Mouse (Mus musculus) heart, adult 2 months (tissue): ENCODE results near the gene Cutal. TPM values are rescaled to one million over a fixed set of nuclear protein-coding genes. Genes with fewer than 3 reads are reported as not detected.

ENCODE experiments used
- DNase-seq, 2 experiments: peaks; one replicate each; pipeline ENCODE4 v3.0.0; 2021
- H3K27ac ChIP-seq: fragments of 200-600 bp; 2 replicates; pipeline ENCODE4 v1.8.1; 2022
- H3K27me3 ChIP-seq: fragments of 200-500 bp; 2 replicates; pipeline ENCODE4 v1.6.1; 2012; ENCODE audit warnings: mild to moderate bottlenecking, low read length, inconsistent platforms, mixed read lengths; ENCODE audit not compliant: control insufficient read depth, insufficient read depth
- H3K36me3 ChIP-seq: fragments of 200-500 bp; 2 replicates; pipeline ENCODE4 v1.6.1; 2012; ENCODE audit warnings: low read length, inconsistent platforms; ENCODE audit not compliant: control insufficient read depth, insufficient read depth
- H3K4me1 ChIP-seq: fragments of 200-500 bp; 2 replicates; pipeline ENCODE4 v1.6.1; 2011; ENCODE audit warnings: low read length; ENCODE audit not compliant: control insufficient read depth, insufficient read depth
- H3K4me3 ChIP-seq: fragments of 200-600 bp; 2 replicates; pipeline ENCODE4 v1.8.1; 2022
- H3K79me2 ChIP-seq: fragments of 200-500 bp; replicated peaks from 2 replicates; pipeline ENCODE4 v1.6.1; 2012; ENCODE audit warnings: mild to moderate bottlenecking, inconsistent platforms, low read length, moderate library complexity, mixed read lengths; ENCODE audit not compliant: control insufficient read depth, insufficient read depth
- H3K9ac ChIP-seq: fragments of 200-500 bp; 2 replicates; pipeline ENCODE4 v1.6.1; 2012; ENCODE audit warnings: low read depth, mild to moderate bottlenecking, control low read depth, inconsistent platforms, low read length, mixed read lengths
- CTCF ChIP-seq: fragments of 200-600 bp; IDR thresholded peaks from 2 replicates; pipeline ENCODE4 v1.8.1; 2022; ENCODE audit warnings: antibody characterized with exemption, mild to moderate bottlenecking, moderate library complexity
- EP300 ChIP-seq: fragments of 200-500 bp; IDR thresholded peaks from 2 replicates; pipeline ENCODE4 v1.6.1; 2011; ENCODE audit warnings: low read depth, low read length, control low read depth; ENCODE audit not compliant: insufficient read depth
- POLR2A ChIP-seq: fragments of 200-500 bp; IDR thresholded peaks from 2 replicates; pipeline ENCODE4 v1.6.1; 2011; ENCODE audit warnings: mild to moderate bottlenecking, low read depth, low read length, control low read depth; ENCODE audit not compliant: insufficient read depth
- WGBS: fragments of 180-500 bp; shearing (Covaris S2); methylation state at CpG from one replicate; pipeline ENCODE4 v1.1.7; 2018; 5-methylcytosine and 5-hydroxymethylcytosine counted together
- intact Hi-C: fragments of 180-260 bp; cut with DNase I; formaldehyde crosslinking; loops from one replicate; pipeline ENCODE4 v1.15.1; 2025
- polyA plus RNA-seq: library from polyadenylated mRNA; depleted of rRNA; stranded (reverse); fragments of >200 nt; gene quantifications from 2 replicates; pipeline ENCODE4 v1.2.3, GENCODE M21; 2012
- total RNA-seq, 2 experiments: library from RNA; stranded (reverse); gene quantifications; 2 replicates each; pipeline ENCODE4 v1.2.3; 2021

Gene Cutal
- total and polyA plus RNA-seq, 3 experiments, result 0.37 to 1.7 (median 0.61) TPM

GRCm38 (mm10) chr2:34855265-34855664 lies 18.9 kb upstream of the Cutal start:
- WGBS, result 91% methylated on average over 4 of the region's 4 CpGs
- DNase-seq, result no peak
- Histone ChIP-seq H3K27ac (no peak overlapping the region), H3K4me3 (no peak overlapping the region), H3K36me3 (peaks cover 1% of the 10 kb centered on the region), H3K4me1 (no peaks in the 10 kb centered on the region), H3K9ac (no peak overlapping the region), H3K27me3 (no peaks in the 10 kb centered on the region), H3K79me2 (no peaks in the 10 kb centered on the region)
- TF ChIP-seq POLR2A (no peak), CTCF (peak; percentile 38)
- intact Hi-C loops, result no loop called here

GRCm38 (mm10) chr2:34857728-34858127 lies 16.5 kb upstream of the Cutal start:
- H3K4me3 ChIP-seq, result no peak overlapping the region
- TF ChIP-seq EP300 (no peak), CTCF (no peak), POLR2A (no peak)
- H3K27me3 ChIP-seq, result no peaks in the 10 kb centered on the region
- H3K27ac ChIP-seq, result no peak overlapping the region
- intact Hi-C loops, result no loop called here
- 77% methylated on average over 8 of the region's 8 CpGs for WGBS
- DNase-seq, result no peak
- peaks cover 1% of the 10 kb centered on the region for H3K36me3 ChIP-seq
- H3K9ac ChIP-seq, result no peak overlapping the region
- no peaks in the 10 kb centered on the region for H3K4me1 ChIP-seq
- H3K79me2 ChIP-seq, result no peaks in the 10 kb centered on the region

GRCm38 (mm10) chr2:34869680-34870079 lies 4.5 kb upstream of the Cutal start:
- Histone ChIP-seq H3K36me3 (peaks cover 9% of the 10 kb centered on the region; the same call in 1 of the 2 replicates), H3K27ac (no peak overlapping the region), H3K9ac (peak overlapping the region; percentile 51), H3K4me1 (peaks cover 5% of the 10 kb centered on the region), H3K4me3 (peak overlapping the region; percentile 70), H3K79me2 (peaks cover 2% of the 10 kb centered on the region; the same call in 1 of the 2 replicates), H3K27me3 (0 out of 2 replicates have a peak, but pooled peaks cover 2% of the 10 kb centered on the region)
- 31% methylated on average over 5 of the region's 5 CpGs for WGBS
- intact Hi-C loops, result loop anchor here (2.0 to 5.0 kb wide), 4 partner anchors 35 to 103 kb away; partner anchors contain the start of gene Fbxw2
- no peak for TF ChIP-seq EP300
- no peak for TF ChIP-seq CTCF
- TF ChIP-seq POLR2A, result no peak
- DNase-seq, result no peak

- intact Hi-C loops, result loop anchor here (2.0 to 5.0 kb wide), 4 partner anchors 34 to 102 kb away; partner anchors contain the start of gene Fbxw2
- Histone ChIP-seq H3K9ac (peak overlapping the region; percentile 90), H3K4me1 (peaks cover 5% of the 10 kb centered on the region), H3K79me2 (peaks cover 2% of the 10 kb centered on the region; the same call in 1 of the 2 replicates), H3K27me3 (0 out of 2 replicates have a peak, but pooled peaks cover 2% of the 10 kb centered on the region), H3K27ac (peak overlapping the region; percentile 92), H3K36me3 (peaks cover 9% of the 10 kb centered on the region; the same call in 1 of the 2 replicates), H3K4me3 (peak overlapping the region; percentile 70)
- DNase-seq, result peak; percentile 92 to 96
- under 1% methylated on average over 67 of the region's 67 CpGs for WGBS
- TF ChIP-seq EP300 (peak; percentile 61; the same call in 1 of the 2 replicates), POLR2A (peak; percentile 95), CTCF (no peak)
These were observed 3.4 kb upstream of the Cutal start for GRCm38 (mm10) chr2:34870520-34871474.

- intact Hi-C loops, result loop anchor here (5.0 kb wide), 2 partner anchors 68 to 97 kb away; no protein-coding TSS in a partner anchor
- DNase-seq, result no peak
- 0 out of 2 replicates have a peak, but pooled peaks cover 2% of the 10 kb centered on the region for H3K27me3 ChIP-seq
These were observed 685 bp downstream of the Cutal start, which contains the start of gene Psmd5 for GRCm38 (mm10) chr2:34874816-34875345. TSS of gene Psmd5 (minus strand) at chr2:34874968.

More at GRCm38 (mm10) chr2:34874816-34875345, 685 bp downstream of the Cutal start, which contains the start of gene Psmd5:
- Histone ChIP-seq H3K4me3 (peak within 1 kb of the TSS; percentile 32; the same call in 1 of the 2 replicates), H3K4me1 (peaks cover 2% of the 10 kb centered on the region), H3K9ac (peak within 1 kb of the TSS; percentile 52), H3K36me3 (peaks cover 4% of the 10 kb centered on the region; the same call in 1 of the 2 replicates), H3K27ac (no peak within 1 kb of the TSS; the same call in 1 of the 2 replicates), H3K79me2 (no peaks in the 10 kb centered on the region)
- no peak for TF ChIP-seq EP300
- no peak for TF ChIP-seq POLR2A
- no peak for TF ChIP-seq CTCF
- 17% methylated on average over 8 of the region's 8 CpGs for WGBS
